Mouse (Mus musculus) lung, postnatal 0 days (tissue): ENCODE data around the gene Ntn4. TPM values are rescaled to one million over a fixed set of nuclear protein-coding genes. Genes with fewer than 3 reads are reported as not detected.

Experiments
- ATAC-seq: fragments of 200-750 bp; cut with Nextera tagmentation; 2 replicates; pipeline ENCODE4 v1.8.0; 2017; ENCODE audit warnings: moderate library complexity
- DNase-seq: peaks from one replicate; pipeline ENCODE4 v3.0.0-alpha.2; 2016; ENCODE audit warnings: low spot score
- H3K27ac ChIP-seq: fragments of 300-500 bp; sonication (generic); 2 replicates; pipeline ENCODE4 v1.5.1; 2014; ENCODE audit warnings: antibody characterized with exemption, mild to moderate bottlenecking, low read length, mixed read lengths
- H3K27me3 ChIP-seq: fragments of 300-500 bp; sonication (generic); replicated peaks from 2 replicates; pipeline ENCODE4 v1.6.1; 2014; ENCODE audit warnings: low read length, mixed read lengths; ENCODE audit not compliant: insufficient read depth
- H3K36me3 ChIP-seq: fragments of 300-500 bp; sonication (generic); 2 replicates; pipeline ENCODE4 v1.6.1; 2014; ENCODE audit warnings: low read length, mixed read lengths; ENCODE audit not compliant: insufficient read depth
- H3K4me1 ChIP-seq: fragments of 300-500 bp; sonication (generic); 2 replicates; pipeline ENCODE4 v1.6.1; 2014; ENCODE audit warnings: antibody characterized with exemption, low read depth, low read length, mixed read lengths; ENCODE audit not compliant: insufficient read depth
- H3K4me2 ChIP-seq: fragments of 300-500 bp; sonication (generic); replicated peaks from 2 replicates; pipeline ENCODE4 v1.6.1; 2014; ENCODE audit warnings: low read depth, mild to moderate bottlenecking, low read length, moderate library complexity, mixed read lengths
- H3K4me3 ChIP-seq: fragments of 300-500 bp; sonication (generic); 2 replicates; pipeline ENCODE4 v1.5.1; 2014; ENCODE audit warnings: low read depth, low read length
- H3K9ac ChIP-seq: fragments of 300-500 bp; sonication (generic); replicated peaks from 2 replicates; pipeline ENCODE4 v1.6.1; 2014; ENCODE audit warnings: low read depth, mild to moderate bottlenecking
- H3K9me3 ChIP-seq: fragments of 300-500 bp; sonication (generic); 2 replicates; pipeline ENCODE4 v1.6.1; 2016; ENCODE audit warnings: low read length, mixed read lengths
- CTCF ChIP-seq: IDR thresholded peaks from 2 replicates; pipeline ENCODE4 v1.5.1; 2016; ENCODE audit warnings: antibody characterized with exemption, mild to moderate bottlenecking
- EP300 ChIP-seq: IDR thresholded peaks from 2 replicates; pipeline ENCODE4 v1.6.1; 2016; ENCODE audit warnings: antibody characterized with exemption, mild to moderate bottlenecking, control low read depth
- WGBS: fragments of 180-500 bp; shearing (Covaris S2); extraction: QIAGEN DNeasy Blood & Tissue Kit; methylation state at CpG from one replicate; pipeline ENCODE4 v1.1.7; 2014; 5-methylcytosine and 5-hydroxymethylcytosine counted together
- polyA plus RNA-seq: library from polyadenylated mRNA; unstranded; fragments of >200 nt; fragmentation: Nextera tagmentation; extraction: Ambion mirVana; gene quantifications from 2 replicates; pipeline ENCODE4 v1.2.1, GENCODE M21; 2015

Ntn4 gene
- polyA plus RNA-seq, 1 experiment from 2014 or later = 1.4 TPM

- Histone ChIP-seq H3K36me3 (no peaks in the 10 kb centered on the region), H3K27me3 (no peaks in the 10 kb centered on the region), H3K9me3 (no peaks in the 10 kb centered on the region), H3K4me1 (no peaks in the 10 kb centered on the region), H3K27ac (no peak overlapping the region), H3K4me2 (no peak overlapping the region), H3K9ac (no peak overlapping the region), H3K4me3 (no peak overlapping the region)
- DNase-seq = no peak
- TF ChIP-seq CTCF (no peak), EP300 (no peak)
- no peak for ATAC-seq
- WGBS = 43% methylated on average over 5 of the region's 5 CpGs
Observed at GRCm38 (mm10) chr10:93776731-93777151, 136.3 kb downstream of the Ntn4 start.

- DNase-seq (peak; percentile 50), ATAC-seq (no peak)
- no peak overlapping the region for H3K9ac ChIP-seq
- no peak overlapping the region for H3K4me3 ChIP-seq
- H3K4me2 ChIP-seq = no peak overlapping the region
- H3K4me1 ChIP-seq = no peaks in the 10 kb centered on the region
- H3K27ac ChIP-seq = no peak overlapping the region
- 54% methylated on average over 7 of the region's 7 CpGs for WGBS
- TF ChIP-seq EP300 = no peak
- TF ChIP-seq CTCF = peak; percentile 81
- no peaks in the 10 kb centered on the region for H3K27me3 ChIP-seq
- no peaks in the 10 kb centered on the region for H3K9me3 ChIP-seq
- no peaks in the 10 kb centered on the region for H3K36me3 ChIP-seq
Observed at GRCm38 (mm10) chr10:93777372-93777771, 136.9 kb downstream of the Ntn4 start.

GRCm38 (mm10) chr10:93783216-93784013 is 142.9 kb downstream of the Ntn4 start:
- Histone ChIP-seq H3K9me3 (no peaks in the 10 kb centered on the region), H3K4me2 (no peak overlapping the region), H3K36me3 (no peaks in the 10 kb centered on the region), H3K4me1 (no peaks in the 10 kb centered on the region), H3K4me3 (no peak overlapping the region), H3K9ac (no peak overlapping the region), H3K27ac (no peak overlapping the region), H3K27me3 (no peaks in the 10 kb centered on the region)
- peak; percentile 48; the same call in 1 of the 2 replicates for ATAC-seq
- TF ChIP-seq CTCF (no peak), EP300 (no peak)
- WGBS = 52% methylated on average over 15 of the region's 15 CpGs
- peak; percentile 60 for DNase-seq

Other genes with a start within 250 kb of the Ntn4 start
- gene Lta4h, start 187.3 kb upstream of the Ntn4 start, polyA plus RNA-seq = 88.6 and 95.6 TPM in 2 replicates
- 0.27 TPM in 1 of 2 replicates, not detected in the other for gene Hal, start 151.9 kb upstream of the Ntn4 start, polyA plus RNA-seq
- gene Amdhd1, start 100.6 kb upstream of the Ntn4 start, polyA plus RNA-seq = 0.11 and 0.24 TPM in 2 replicates
- gene Ccdc38, start 100.0 kb upstream of the Ntn4 start, polyA plus RNA-seq = 0.13 and 0.15 TPM in 2 replicates
- gene Snrpf, start 51.0 kb upstream of the Ntn4 start, polyA plus RNA-seq = 46.1 and 58.7 TPM in 2 replicates
- gene Usp44, start 190.9 kb downstream of the Ntn4 start, polyA plus RNA-seq = 0.12 TPM in 1 of 2 replicates, not detected in the other